Mouse (Mus musculus) embryo, embryonic 10 days (tissue): ENCODE data around the gene Mbd6.

ENCODE experiments used
- DNase-seq: peaks from one replicate; pipeline ENCODE4 v3.0.0-alpha.2; 2015; ENCODE audit warnings: low spot score

Gene Mbd6

GRCm38 (mm10) chr10:127262548-127263398, 26.0 kb downstream of the Mbd6 start, which contains the start of gene Kif5a:
Gene Kif5a, minus strand, starts transcription at chr10:127263348.
- peak; percentile 47 for DNase-seq

GRCm38 (mm10) chr10:127261706-127262547, 26.9 kb downstream of the Mbd6 start:
- DNase-seq, result no peak

DNA sequence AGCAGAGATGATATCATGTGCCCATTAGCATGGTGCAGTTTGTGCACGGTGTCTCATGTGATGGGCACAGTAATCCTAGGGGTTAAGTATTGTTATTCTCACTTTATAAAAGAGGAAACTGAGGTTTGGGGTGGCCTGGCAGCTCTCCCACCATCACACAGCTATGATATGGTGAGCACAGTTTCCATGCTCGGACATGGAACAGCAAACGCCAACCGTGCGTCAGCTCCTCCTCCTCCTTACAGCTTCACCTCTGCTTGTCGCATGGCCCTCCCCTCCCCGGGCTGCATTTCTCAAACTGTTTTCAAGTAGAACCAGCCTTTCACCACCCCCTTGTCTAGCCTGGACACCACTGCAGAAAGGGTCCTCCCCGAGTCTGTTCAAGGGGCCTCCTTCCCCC, 30.3 kb downstream of the Mbd6 start:
- DNase-seq, result no peak

GRCm38 (mm10) chr10:127257790-127258189, 31.0 kb downstream of the Mbd6 start:
- DNase-seq, result no peak

DNA sequence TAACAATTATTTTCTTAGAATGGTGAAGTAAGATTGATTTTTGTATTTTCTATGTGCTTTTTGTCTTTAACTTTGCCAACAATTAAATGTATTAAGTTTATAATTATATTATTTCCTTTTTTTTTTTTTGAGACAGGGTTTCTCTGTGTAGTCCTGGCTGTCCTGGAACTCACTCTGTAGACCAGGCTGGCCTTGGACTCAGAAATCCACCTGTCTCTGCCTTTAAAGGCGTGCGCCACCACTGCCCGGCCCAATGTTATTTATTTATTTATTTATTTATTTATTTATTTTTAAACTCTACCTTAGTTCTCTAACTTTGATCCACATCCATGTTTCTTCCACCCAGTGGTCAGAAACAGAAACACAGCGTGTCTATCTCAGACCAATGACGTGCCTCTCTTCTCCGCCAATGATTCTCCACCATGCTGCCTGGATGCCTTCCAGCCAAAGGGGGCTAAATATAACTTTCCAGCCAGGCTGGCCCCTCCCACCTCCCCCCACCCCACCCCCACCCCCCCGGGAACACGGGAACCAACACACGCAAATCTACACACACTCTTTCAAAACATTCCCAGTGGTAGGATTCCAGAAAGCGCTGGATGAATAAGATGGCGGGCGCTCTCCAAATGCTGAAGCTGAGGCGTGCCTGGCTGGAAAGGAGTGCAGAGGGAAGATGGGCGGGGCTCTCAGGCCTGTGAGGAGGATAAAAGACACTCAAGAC, 33.0 kb downstream of the Mbd6 start:
- peak; percentile 85 for DNase-seq

GRCm38 (mm10) chr10:127250810-127251209, 38.0 kb downstream of the Mbd6 start:
- no peak for DNase-seq

DNA sequence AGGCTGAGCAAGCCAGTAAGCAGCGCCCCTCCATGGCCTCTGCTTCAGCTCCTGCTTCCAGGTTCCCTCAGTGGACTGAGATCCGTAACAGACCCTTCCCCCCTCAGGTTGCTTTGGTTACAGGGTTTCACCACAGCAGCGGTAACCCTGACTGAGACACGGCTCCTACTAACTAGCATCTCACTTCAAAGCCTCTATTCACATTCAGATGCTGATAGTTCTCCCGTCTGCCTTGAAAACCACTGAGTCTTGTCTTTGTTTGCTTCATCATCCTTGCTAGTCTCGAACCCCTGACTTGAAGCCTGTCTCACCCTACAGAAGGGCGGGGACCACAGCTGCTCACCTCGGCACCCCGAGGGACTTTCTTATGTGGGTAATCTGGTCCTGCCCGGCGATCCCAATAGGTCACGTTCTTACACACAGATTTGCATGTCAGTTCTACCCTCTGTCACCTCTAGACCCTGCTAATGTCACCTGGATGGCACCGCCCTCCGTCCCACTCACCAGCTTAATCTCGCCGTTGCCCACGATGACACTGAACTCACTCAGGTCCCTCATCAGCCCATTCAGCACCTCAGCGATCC, 50.5 kb downstream of the Mbd6 start:
- DNase-seq, result no peak

DNA sequence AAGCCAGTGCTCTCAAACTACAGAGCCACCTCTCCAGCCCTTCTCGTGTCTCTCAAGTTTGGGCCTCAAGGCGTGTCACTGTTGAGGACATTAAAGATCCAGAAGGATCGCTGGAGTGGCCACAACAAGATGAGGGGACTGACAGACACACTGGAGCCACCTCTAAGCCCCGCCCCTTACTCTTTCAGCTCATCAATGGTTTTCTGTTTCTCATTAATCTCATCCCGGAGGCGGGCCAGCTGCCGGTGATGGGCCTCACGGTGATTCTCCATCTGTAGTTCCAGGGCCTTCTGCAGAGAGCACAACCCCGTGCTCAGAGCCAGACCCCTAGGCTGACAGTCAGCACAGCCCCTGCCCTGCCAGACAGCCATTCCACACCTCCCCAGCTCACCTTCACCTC, 52.3 kb downstream of the Mbd6 start:
- DNase-seq, result peak; percentile 34

DNA sequence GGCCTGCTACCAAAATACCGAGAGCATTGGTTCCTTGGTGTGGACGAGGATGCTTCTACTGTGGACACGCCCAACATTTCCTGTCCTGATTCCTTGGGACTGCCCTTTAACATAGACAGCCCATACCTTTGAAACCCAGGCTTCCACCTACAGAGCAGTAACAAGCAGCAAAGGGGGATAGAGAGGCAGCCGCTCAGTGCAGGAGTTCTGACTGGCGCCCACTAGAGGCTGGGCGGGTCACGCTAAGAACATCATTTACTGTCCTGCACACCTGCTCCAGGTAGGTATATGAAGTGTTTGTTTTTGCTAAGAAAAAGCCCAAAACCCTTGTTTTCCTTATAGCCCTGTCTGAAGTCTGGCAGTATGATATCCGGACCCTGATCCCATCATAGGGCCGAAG, 55.7 kb downstream of the Mbd6 start:
- no peak for DNase-seq
